Mouse (Mus musculus) right cerebral cortex, postnatal 4 days (tissue): ENCODE measurements around the gene Gm28042.
A peak's percentile ranks its signal among the peaks of the same experiment; 100 is the strongest.

Experiments used
- DNase-seq: peaks from one replicate; pipeline ENCODE4 v3.0.0-alpha.2; 2022

The Gm28042 gene

GRCm38 (mm10) chr2:120013831-120014486 is 13.3 kb upstream of the Gm28042 start:
- no peak for DNase-seq

- no peak for DNase-seq
Observed at GRCm38 (mm10) chr2:120015882-120016281, 11.4 kb upstream of the Gm28042 start.

- DNase-seq: no peak
Observed at GRCm38 (mm10) chr2:120017599-120017998, 9.7 kb upstream of the Gm28042 start.

- no peak for DNase-seq
Observed at GRCm38 (mm10) chr2:120024337-120024736, 3.0 kb upstream of the Gm28042 start.

- DNase-seq: no peak
Observed at GRCm38 (mm10) chr2:120027950-120028331, 648 bp downstream of the Gm28042 start.

GRCm38 (mm10) chr2:120030380-120030779 is 3.1 kb downstream of the Gm28042 start:
- DNase-seq: no peak

GRCm38 (mm10) chr2:120032726-120033467 is 5.6 kb downstream of the Gm28042 start, which contains the start of gene Pla2g4b:
Gene Pla2g4b, plus strand, starts transcription at chr2:120033417.
- no peak for DNase-seq

- peak; percentile 25 for DNase-seq
Observed at GRCm38 (mm10) chr2:120033726-120034125, 6.4 kb downstream of the Gm28042 start.

- DNase-seq: no peak
Observed at GRCm38 (mm10) chr2:120037744-120038143, 10.5 kb downstream of the Gm28042 start.

GRCm38 (mm10) chr2:120040991-120041390 is 13.7 kb downstream of the Gm28042 start:
- no peak for DNase-seq

GRCm38 (mm10) chr2:120044101-120044603 is 16.9 kb downstream of the Gm28042 start:
- no peak for DNase-seq

GRCm38 (mm10) chr2:120044676-120045075 is 17.4 kb downstream of the Gm28042 start:
- no peak for DNase-seq

- no peak for DNase-seq
Observed at GRCm38 (mm10) chr2:120046486-120047310, 19.4 kb downstream of the Gm28042 start.

GRCm38 (mm10) chr2:120048173-120048572 is 20.9 kb downstream of the Gm28042 start:
- DNase-seq: no peak

- DNase-seq: peak; percentile 30
Observed at GRCm38 (mm10) chr2:120049632-120050274, 22.5 kb downstream of the Gm28042 start.

GRCm38 (mm10) chr2:120051405-120051804 is 24.1 kb downstream of the Gm28042 start:
- DNase-seq: no peak

- no peak for DNase-seq
Observed at GRCm38 (mm10) chr2:120054771-120055552, 27.7 kb downstream of the Gm28042 start.

GRCm38 (mm10) chr2:120055923-120056322 is 28.6 kb downstream of the Gm28042 start:
- DNase-seq: no peak

GRCm38 (mm10) chr2:120058818-120059217 is 31.5 kb downstream of the Gm28042 start:
- DNase-seq: no peak

GRCm38 (mm10) chr2:120059466-120059865 is 32.2 kb downstream of the Gm28042 start:
- no peak for DNase-seq

- no peak for DNase-seq
Observed at GRCm38 (mm10) chr2:120060190-120060589, 32.9 kb downstream of the Gm28042 start.

GRCm38 (mm10) chr2:120060651-120061050 is 33.4 kb downstream of the Gm28042 start:
- no peak for DNase-seq
